Mouse (Mus musculus) ES-Bruce4 (cell line): ENCODE measurements at regions not wholly inside any gene's neighbourhood (a gene's known extent, or its start where the extent isn't known, plus 50 kb on each side); places are given as distances from the start of the nearest gene placed in this dataset.
"Not testable (repeated sequence)": the region's sequence is repeated elsewhere in the genome, so short reads cannot be mapped to it uniquely, and the experiment has no call there.

Experiments
- H3K27ac ChIP-seq: 2 replicates; pipeline ENCODE4 v1.5.1; 2012; ENCODE audit warnings: low read length, inconsistent platforms; ENCODE audit not compliant: insufficient read depth
- H3K27me3 ChIP-seq: 2 replicates; pipeline ENCODE4 v1.6.1; 2012; ENCODE audit warnings: mild to moderate bottlenecking, low read length, inconsistent platforms; ENCODE audit not compliant: control insufficient read depth, poor library complexity, insufficient read depth, severe bottlenecking
- H3K36me3 ChIP-seq: 2 replicates; pipeline ENCODE4 v1.6.1; 2012; ENCODE audit warnings: inconsistent platforms, mild to moderate bottlenecking, low read length, moderate library complexity; ENCODE audit not compliant: control insufficient read depth, poor library complexity, insufficient read depth, severe bottlenecking
- H3K4me1 ChIP-seq: one replicate; pipeline ENCODE4 v1.8.1; 2011; ENCODE audit warnings: low read length; ENCODE audit not compliant: control insufficient read depth, insufficient read depth
- H3K4me3 ChIP-seq: 2 replicates; pipeline ENCODE4 v1.5.1; 2011; ENCODE audit warnings: low read depth, mild to moderate bottlenecking, low read length
- H3K9ac ChIP-seq: 2 replicates; pipeline ENCODE4 v1.6.1; 2012; ENCODE audit warnings: low read depth, mild to moderate bottlenecking, inconsistent platforms; ENCODE audit not compliant: poor library complexity, severe bottlenecking
- H3K9me3 ChIP-seq: replicated peaks from 2 replicates; pipeline ENCODE4 v1.6.1; 2012; ENCODE audit warnings: mild to moderate bottlenecking, low read length, inconsistent platforms; ENCODE audit not compliant: control insufficient read depth, poor library complexity, insufficient read depth, severe bottlenecking
- CTCF ChIP-seq: IDR thresholded peaks from one replicate; pipeline ENCODE4 v1.8.1; 2011; ENCODE audit warnings: low read depth, low read length
- EP300 ChIP-seq: IDR thresholded peaks from 2 replicates; pipeline ENCODE4 v1.6.1; 2011; ENCODE audit warnings: low read depth, low read length; ENCODE audit not compliant: insufficient read depth
- POLR2A ChIP-seq: IDR thresholded peaks from one replicate; pipeline ENCODE4 v1.8.1; 2011; ENCODE audit warnings: low read length; ENCODE audit not compliant: insufficient read depth

DNA sequence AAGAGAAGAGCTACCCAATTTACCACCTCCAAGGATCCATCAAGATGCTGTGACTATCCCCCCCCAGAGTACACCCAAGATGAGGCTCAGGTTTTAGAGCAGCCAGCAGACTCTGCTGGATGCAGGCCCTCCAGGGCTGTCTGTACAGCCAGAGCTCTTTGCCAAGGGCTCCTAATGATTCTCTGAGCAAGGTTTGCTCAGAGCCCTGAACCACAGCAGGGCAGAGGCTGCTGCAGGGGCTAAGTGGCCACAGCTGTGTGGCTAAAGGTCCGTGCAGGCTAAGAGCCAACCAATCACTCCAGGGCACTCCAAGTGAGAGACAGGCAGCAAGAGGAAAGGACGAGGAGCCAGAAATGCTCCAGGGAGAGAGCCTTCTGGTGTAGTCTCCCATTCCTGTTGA, 289.2 kb upstream of the Kdm8 start:
- TF ChIP-seq EP300: no peak
- no peak for TF ChIP-seq POLR2A
- TF ChIP-seq CTCF: no peak
- no peak overlapping the region for H3K27ac ChIP-seq
- H3K9me3 ChIP-seq: no peaks in the 10 kb centered on the region
- H3K36me3 ChIP-seq: no peaks in the 10 kb centered on the region
- no peaks in the 10 kb centered on the region for H3K4me1 ChIP-seq
- H3K27me3 ChIP-seq: no peaks in the 10 kb centered on the region
- H3K9ac ChIP-seq: no peak overlapping the region
- H3K4me3 ChIP-seq: no peak overlapping the region

DNA sequence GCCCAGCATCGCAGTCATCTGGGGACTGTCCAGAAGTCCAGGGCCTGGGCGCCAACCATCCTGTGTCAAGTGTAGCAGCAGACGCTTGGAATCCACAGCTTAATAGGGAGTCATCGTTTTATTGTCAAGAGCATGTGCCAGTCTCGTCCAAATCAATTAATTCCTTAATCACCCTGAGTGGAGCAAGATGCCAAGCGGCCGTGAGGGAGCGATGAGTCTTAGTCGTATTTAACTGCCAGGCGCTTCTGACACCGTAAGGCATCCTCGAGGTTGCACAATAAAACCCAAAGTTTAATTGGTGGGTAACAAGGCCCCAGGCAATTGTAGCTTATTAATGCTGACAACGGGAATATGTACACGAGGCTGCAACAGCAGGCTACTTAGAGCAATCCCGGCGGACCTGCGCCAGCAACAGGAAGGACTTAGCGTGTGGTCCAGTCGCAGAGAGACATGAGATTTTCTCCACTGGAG, 277.6 kb upstream of the Kdm8 start:
- H3K9me3 ChIP-seq: no peaks in the 10 kb centered on the region
- H3K36me3 ChIP-seq: no peaks in the 10 kb centered on the region
- H3K27ac ChIP-seq: no peak overlapping the region
- H3K27me3 ChIP-seq: no peaks in the 10 kb centered on the region
- no peaks in the 10 kb centered on the region for H3K4me1 ChIP-seq
- H3K4me3 ChIP-seq: no peak overlapping the region
- TF ChIP-seq CTCF (no peak), EP300 (no peak), POLR2A (no peak)
- H3K9ac ChIP-seq: no peak overlapping the region

DNA sequence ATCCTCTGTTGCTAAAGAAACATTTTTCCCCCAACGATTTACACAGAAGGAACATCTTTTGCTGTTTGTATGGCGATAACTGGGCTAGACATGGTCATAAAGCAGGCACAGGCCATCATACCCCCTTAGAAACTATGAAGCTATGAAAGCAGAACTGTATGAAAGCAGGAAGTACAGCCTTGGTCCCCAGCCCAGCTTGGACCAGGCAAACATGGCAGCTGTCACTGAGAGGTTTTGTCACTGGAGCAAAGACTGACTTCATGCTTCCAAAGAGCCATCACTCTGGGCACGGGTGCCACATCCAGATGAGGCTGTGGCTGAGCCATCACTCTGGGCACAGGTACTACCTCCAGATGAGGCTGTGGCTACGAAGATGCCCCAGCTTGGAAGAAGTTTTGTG, 276.8 kb upstream of the Kdm8 start:
- Histone ChIP-seq H3K4me3 (no peak overlapping the region), H3K27me3 (no peaks in the 10 kb centered on the region), H3K9me3 (no peaks in the 10 kb centered on the region), H3K4me1 (no peaks in the 10 kb centered on the region), H3K9ac (no peak overlapping the region), H3K27ac (no peak overlapping the region), H3K36me3 (no peaks in the 10 kb centered on the region)
- TF ChIP-seq CTCF: no peak
- no peak for TF ChIP-seq POLR2A
- TF ChIP-seq EP300: no peak

DNA sequence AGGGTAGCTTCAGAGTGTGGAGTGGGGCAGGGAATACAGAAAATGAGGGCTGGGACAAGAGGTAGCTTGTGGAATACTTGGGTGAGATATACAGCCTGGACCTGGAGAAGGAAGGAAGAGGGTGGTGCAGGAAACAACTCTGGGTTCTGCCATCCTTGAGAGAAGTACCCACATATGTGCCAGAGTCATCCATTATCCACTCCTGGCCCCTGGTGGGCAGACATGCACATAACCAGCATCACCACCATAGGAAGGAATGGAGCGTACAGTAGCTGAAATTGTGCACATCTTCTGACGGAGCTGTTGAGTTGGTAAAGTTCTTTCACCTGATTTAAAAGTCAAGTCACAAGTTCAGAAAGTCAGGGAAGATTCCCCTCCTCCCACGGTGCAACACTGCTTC, 262.9 kb upstream of the Kdm8 start:
- TF ChIP-seq POLR2A (no peak), EP300 (no peak), CTCF (no peak)

DNA sequence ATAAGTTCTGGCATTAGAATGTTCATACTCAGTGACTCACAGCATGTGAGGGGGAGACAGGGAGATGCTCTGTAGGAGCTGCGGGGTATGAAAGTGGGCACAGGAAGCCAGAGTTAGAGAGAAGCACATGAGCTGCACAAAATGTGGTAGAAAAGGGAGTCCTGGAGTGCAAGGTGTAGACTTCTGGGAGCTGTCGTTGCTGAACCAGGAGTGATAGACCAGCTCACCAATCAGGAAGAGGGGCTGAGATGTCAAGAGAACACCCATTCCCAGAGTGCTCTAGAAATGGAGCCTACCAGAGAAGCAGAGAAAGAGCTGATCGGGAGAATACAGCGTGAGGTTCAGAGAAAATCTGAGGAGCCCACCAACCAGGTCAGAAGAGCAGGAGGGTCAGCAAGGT, 262.2 kb upstream of the Kdm8 start:
- Histone ChIP-seq H3K9me3 (no peaks in the 10 kb centered on the region), H3K36me3 (no peaks in the 10 kb centered on the region), H3K4me1 (no peaks in the 10 kb centered on the region), H3K27me3 (no peaks in the 10 kb centered on the region), H3K4me3 (no peak overlapping the region), H3K27ac (no peak overlapping the region), H3K9ac (no peak overlapping the region)
- TF ChIP-seq EP300 (no peak), CTCF (no peak), POLR2A (no peak)

More for the DNA sequence above, 262.9 kb upstream of the Kdm8 start:
- H3K36me3 ChIP-seq: no peaks in the 10 kb centered on the region
- H3K4me1 ChIP-seq: no peaks in the 10 kb centered on the region
- no peaks in the 10 kb centered on the region for H3K9me3 ChIP-seq
- no peak overlapping the region for H3K9ac ChIP-seq
- no peak overlapping the region for H3K27ac ChIP-seq
- H3K27me3 ChIP-seq: no peaks in the 10 kb centered on the region
- H3K4me3 ChIP-seq: no peak overlapping the region

DNA sequence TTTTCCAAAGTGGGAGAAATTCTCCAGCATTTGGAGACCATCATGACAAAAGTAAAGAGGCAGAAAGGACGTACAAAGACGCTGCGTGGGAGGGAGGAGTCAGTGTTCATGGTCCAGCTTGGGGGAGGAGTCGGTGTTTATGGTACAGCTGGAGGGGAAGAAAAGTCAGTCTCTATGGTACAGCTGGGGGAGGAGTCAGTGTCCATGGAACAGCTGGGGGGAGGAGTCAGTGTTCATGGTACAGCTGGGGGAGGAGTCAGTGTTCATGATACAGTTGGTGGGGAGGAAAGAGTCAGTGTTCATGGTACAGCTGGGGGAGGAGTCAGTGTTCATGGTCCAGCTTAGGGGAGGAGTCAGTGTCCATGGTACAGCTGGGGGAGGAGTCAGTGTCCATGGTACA, 261.5 kb upstream of the Kdm8 start:
- not testable (repeated sequence) for H3K4me3 ChIP-seq, H3K27ac ChIP-seq, H3K9me3 ChIP-seq, H3K4me1 ChIP-seq, H3K27me3 ChIP-seq, H3K36me3 ChIP-seq, H3K9ac ChIP-seq
